In genomic region chr17:34123518-34123917, GRCm38 (mm10) we compare ENCODE assay signal across 7 mouse cellular contexts. TPM values are rescaled to one million over a fixed set of nuclear protein-coding genes. Genes with fewer than 3 reads are reported as not detected.
DNase-seq lines count a peak whose midpoint lies in the region; ATAC-seq and TF ChIP-seq lines count a peak whose summit lies in the region.

No protein-coding gene starts in this region.

- peak overlapping the region; percentile 89 for H3K9ac ChIP-seq in CH12.LX (ENCODE audit: insufficient read depth, low read depth)
- peak overlapping the region; percentile 100 for H3K9ac ChIP-seq in forebrain, embryonic 11.5 days (ENCODE audit: low read length)
- peak overlapping the region; percentile 98 for H3K9ac ChIP-seq in intestine, embryonic 16.5 days (ENCODE audit: low read depth, low read length)
- H3K9ac ChIP-seq in midbrain, embryonic 11.5 days (ENCODE audit: low read length): peak overlapping the region; percentile 99

- WGBS in forebrain, embryonic 11.5 days: 10% methylated on average over 2 of the region's 2 CpGs
- 0% methylated on average over 2 of the region's 2 CpGs for WGBS in intestine, embryonic 16.5 days
- 16% methylated on average over 2 of the region's 2 CpGs for WGBS in midbrain, embryonic 11.5 days

- TF ChIP-seq RAD21 in CH12.LX (IDR thresholded peaks at IDR 0.05; ENCODE audit: low read depth, low read length): no peak

- intact Hi-C loops in left cerebral cortex, postnatal 4 days (cut with DNase I): no loop called here

- TF ChIP-seq EP300 in CH12.LX (IDR thresholded peaks at IDR 0.05; ENCODE audit: low read length): no peak

- no peak overlapping the region for H3K27ac ChIP-seq in CH12.LX (ENCODE audit: insufficient read depth, low read depth)
- H3K27ac ChIP-seq in forebrain, embryonic 11.5 days (ENCODE audit: low read depth, low read length): peak overlapping the region; percentile 100
- peak overlapping the region; percentile 100 for H3K27ac ChIP-seq in intestine, embryonic 16.5 days (ENCODE audit: low read length)
- peak overlapping the region; percentile 100; the same call in 1 of the 2 replicates for H3K27ac ChIP-seq in midbrain, embryonic 11.5 days (ENCODE audit: low read depth, low read length)

- peaks cover 11 to 40% of the 10 kb centered on the region in 2 experiments for H3K4me1 ChIP-seq in CH12.LX (ENCODE audit: control insufficient read depth in 1 of 2, insufficient read depth in 2 of 2)
- peaks cover 6% of the 10 kb centered on the region; the same call in 1 of the 2 replicates for H3K4me1 ChIP-seq in forebrain, embryonic 11.5 days (replicated peaks; ENCODE audit: control insufficient read depth, insufficient read depth, low read length)
- H3K4me1 ChIP-seq in intestine, embryonic 16.5 days (ENCODE audit: control insufficient read depth, insufficient read depth, low read length): peaks cover 24% of the 10 kb centered on the region
- peaks cover 15% of the 10 kb centered on the region for H3K4me1 ChIP-seq in midbrain, embryonic 11.5 days (ENCODE audit: control insufficient read depth, insufficient read depth, low read length)

- dilution Hi-C loops in CH12.LX (cut with MboI; ENCODE audit: extremely low pct_ligation_motif_present, extremely low pct_unique_long_range_greater_than_20kb, low sequenced_read_pairs): no loop called here

- TF ChIP-seq CTCF in CH12.LX (conservative IDR thresholded peaks at IDR 0.05 in 1 of 2, IDR thresholded peaks at IDR 0.05 in 1 of 2; ENCODE audit: low read depth in 2 of 2, low read length in 2 of 2): no peak

- no peaks in the 10 kb centered on the region for H3K27me3 ChIP-seq in CH12.LX (replicated peaks)
- H3K27me3 ChIP-seq in forebrain, embryonic 11.5 days (ENCODE audit: control insufficient read depth, insufficient read depth, low read length): no peaks in the 10 kb centered on the region
- H3K27me3 ChIP-seq in intestine, embryonic 16.5 days (replicated peaks; ENCODE audit: control insufficient read depth, insufficient read depth, low read length): no peaks in the 10 kb centered on the region
- H3K27me3 ChIP-seq in midbrain, embryonic 11.5 days (ENCODE audit: control insufficient read depth, insufficient read depth, low read length): no peaks in the 10 kb centered on the region

- H3K4me2 ChIP-seq in CH12.LX (ENCODE audit: insufficient read depth, low read depth, poor library complexity, severe bottlenecking): peak overlapping the region; percentile 64
- peak overlapping the region; percentile 95 for H3K4me2 ChIP-seq in forebrain, embryonic 11.5 days (ENCODE audit: low read depth, low read length, severe bottlenecking)
- H3K4me2 ChIP-seq in intestine, embryonic 16.5 days (ENCODE audit: low read depth, low read length): peak overlapping the region; percentile 72
- peak overlapping the region; percentile 97 for H3K4me2 ChIP-seq in midbrain, embryonic 11.5 days

- peak; percentile 81 for DNase-seq in 416B (ENCODE audit: low read depth)
- no peak for DNase-seq in CH12.LX (ENCODE audit: extremely low read depth)
- no peak for DNase-seq in forebrain, embryonic 11.5 days (ENCODE audit: low spot score)
- peak; percentile 87 for DNase-seq in midbrain, embryonic 11.5 days (ENCODE audit: low spot score, missing footprints)
- DNase-seq in left cerebral cortex, postnatal 4 days: no peak
- no peak for DNase-seq in ovary, postnatal 14 days (ENCODE audit: low spot score)

- H3K4me3 ChIP-seq in CH12.LX (replicated peaks in 1 of 3; ENCODE audit: low read depth in 2 of 3, low read length in 2 of 3, poor library complexity in 1 of 3): peak overlapping the region; percentile 87 to 100 (median 88)
- H3K4me3 ChIP-seq in forebrain, embryonic 11.5 days (ENCODE audit: low read depth, low read length): peak overlapping the region; percentile 100
- H3K4me3 ChIP-seq in intestine, embryonic 16.5 days (ENCODE audit: low read length): peak overlapping the region; percentile 89
- H3K4me3 ChIP-seq in midbrain, embryonic 11.5 days (ENCODE audit: low read depth, low read length): peak overlapping the region; percentile 99

- H3K36me3 ChIP-seq in CH12.LX (replicated peaks in 1 of 2; ENCODE audit: control insufficient read depth in 1 of 2, insufficient read depth in 1 of 2, low read length in 1 of 2): peaks cover 5 to 19% of the 10 kb centered on the region in 2 experiments
- H3K36me3 ChIP-seq in forebrain, embryonic 11.5 days (ENCODE audit: control insufficient read depth, insufficient read depth, low read length): no peaks in the 10 kb centered on the region; the same call in 1 of the 2 replicates
- H3K36me3 ChIP-seq in intestine, embryonic 16.5 days (ENCODE audit: control insufficient read depth, insufficient read depth, low read length): peaks cover 8% of the 10 kb centered on the region; the same call in 1 of the 2 replicates
- H3K36me3 ChIP-seq in midbrain, embryonic 11.5 days (ENCODE audit: control insufficient read depth, insufficient read depth, low read length): peaks cover 4% of the 10 kb centered on the region; the same call in 1 of the 2 replicates

- H3K9me3 ChIP-seq in CH12.LX (replicated peaks; ENCODE audit: low read length): no peaks in the 10 kb centered on the region
- H3K9me3 ChIP-seq in forebrain, embryonic 11.5 days (ENCODE audit: control insufficient read depth, low read length): no peaks in the 10 kb centered on the region
- no peaks in the 10 kb centered on the region for H3K9me3 ChIP-seq in intestine, embryonic 16.5 days (ENCODE audit: control insufficient read depth, low read length)
- no peaks in the 10 kb centered on the region for H3K9me3 ChIP-seq in midbrain, embryonic 11.5 days (ENCODE audit: control insufficient read depth, low read length)

- no peak for TF ChIP-seq POLR2A in CH12.LX (IDR thresholded peaks at IDR 0.05; ENCODE audit: low read depth, low read length)

- peaks cover 17% of the 10 kb centered on the region for H3K79me2 ChIP-seq in CH12.LX (replicated peaks; ENCODE audit: control insufficient read depth, extremely low read depth, insufficient read depth, poor library complexity, severe bottlenecking)

- no peak for ATAC-seq in forebrain, embryonic 11.5 days (replicated peaks; ENCODE audit: low FRiP score)
- no peak for ATAC-seq in intestine, embryonic 16.5 days
- no peak for ATAC-seq in midbrain, embryonic 11.5 days (ENCODE audit: low FRiP score)

- in situ Hi-C loops in CH12.LX (cut with MboI; ENCODE audit: low pct_ligation_motif_present, low pct_unique_long_range_greater_than_20kb, low sequenced_read_pairs): no loop called here

TF ChIP-seq in CH12.LX, 34 proteins besides CTCF, POLR2A, EP300 and RAD21:
- TF ChIP-seq ELF1 (IDR thresholded peaks at IDR 0.05; ENCODE audit: low read depth, low read length): 0 out of 2 replicates have a peak, but pooled peaks have one; percentile 7
- TF ChIP-seq BHLHE40 (IDR thresholded peaks at IDR 0.05; ENCODE audit: low read depth, low read length): no peak
- no peak for TF ChIP-seq SMC3 (IDR thresholded peaks at IDR 0.05; ENCODE audit: low read depth, low read length)

RNA-seq across cellular contexts. Expression of gene Brd2, which starts 1.1 kb away (rescaled TPM):
- 101 and 125 TPM in 2 replicates for total RNA-seq in CH12.LX (2012; rRNA removed)
- 137 and 141 TPM in 2 replicates for total RNA-seq in CH12.LX (2014; rRNA removed)
- 247 and 252 TPM in 2 replicates for polyA plus RNA-seq in CH12.LX (2012; ENCODE audit: insufficient read length, low read depth)
- polyA plus RNA-seq in forebrain, embryonic 11.5 days (2014; fragmentation: Nextera tagmentation; extraction: Ambion mirVana): 152 and 163 TPM in 2 replicates
- polyA plus RNA-seq in intestine, embryonic 16.5 days (2015; fragmentation: Nextera tagmentation; extraction: Ambion mirVana): 72.3 and 73.0 TPM in 2 replicates
- polyA plus RNA-seq in midbrain, embryonic 11.5 days (2014; fragmentation: Nextera tagmentation; extraction: Ambion mirVana): 98.7 and 99.2 TPM in 2 replicates
- total RNA-seq in left cerebral cortex, postnatal 4 days (2021): 100 to 1,000 TPM; 247 to 267 TPM

RNA-seq across cellular contexts. Expression of gene H2-DMa, which starts 4.2 kb away (rescaled TPM):
- total RNA-seq in CH12.LX (2012; rRNA removed) (67.7 and 77.4 TPM in 2 replicates), CH12.LX (2014; rRNA removed) (114 and 119 TPM in 2 replicates)
- 82.5 and 112 TPM in 2 replicates for polyA plus RNA-seq in CH12.LX (2012; ENCODE audit: insufficient read length, low read depth)
- polyA plus RNA-seq in forebrain, embryonic 11.5 days (2014; fragmentation: Nextera tagmentation; extraction: Ambion mirVana): 7.2 and 8.2 TPM in 2 replicates
- polyA plus RNA-seq in intestine, embryonic 16.5 days (2015; fragmentation: Nextera tagmentation; extraction: Ambion mirVana): 13.4 and 15.3 TPM in 2 replicates
- 8.0 and 9.5 TPM in 2 replicates for polyA plus RNA-seq in midbrain, embryonic 11.5 days (2014; fragmentation: Nextera tagmentation; extraction: Ambion mirVana)
- 10 to 100 TPM; 19.5 to 20.5 TPM for total RNA-seq in left cerebral cortex, postnatal 4 days (2021)

RNA-seq across cellular contexts. Expression of gene H2-DMb2, which starts 19.6 kb away (rescaled TPM):
- total RNA-seq in CH12.LX (2012; rRNA removed): 107 and 135 TPM in 2 replicates
- total RNA-seq in CH12.LX (2014; rRNA removed): 173 and 199 TPM in 2 replicates
- 161 and 175 TPM in 2 replicates for polyA plus RNA-seq in CH12.LX (2012; ENCODE audit: insufficient read length, low read depth)
- 0.15 TPM in 1 of 2 replicates, not detected in the other for polyA plus RNA-seq in forebrain, embryonic 11.5 days (2014; fragmentation: Nextera tagmentation; extraction: Ambion mirVana)
- polyA plus RNA-seq in intestine, embryonic 16.5 days (2015; fragmentation: Nextera tagmentation; extraction: Ambion mirVana): 0.87 and 0.99 TPM in 2 replicates
- not detected in 2 replicates for polyA plus RNA-seq in midbrain, embryonic 11.5 days (2014; fragmentation: Nextera tagmentation; extraction: Ambion mirVana)
- under 1 TPM; 0.34 to 0.40 TPM for total RNA-seq in left cerebral cortex, postnatal 4 days (2021)

RNA-seq across cellular contexts. Expression of gene H2-DMb1, which starts 29.4 kb away (rescaled TPM):
- total RNA-seq in CH12.LX (2012; rRNA removed) (60.7 and 67.0 TPM in 2 replicates), CH12.LX (2014; rRNA removed) (77.4 and 102 TPM in 2 replicates)
- polyA plus RNA-seq in CH12.LX (2012; ENCODE audit: insufficient read length, low read depth): 147 and 149 TPM in 2 replicates
- polyA plus RNA-seq in forebrain, embryonic 11.5 days (2014; fragmentation: Nextera tagmentation; extraction: Ambion mirVana): 0.15 and 0.87 TPM in 2 replicates
- polyA plus RNA-seq in intestine, embryonic 16.5 days (2015; fragmentation: Nextera tagmentation; extraction: Ambion mirVana): 3.0 and 3.6 TPM in 2 replicates
- 0.25 and 0.38 TPM in 2 replicates for polyA plus RNA-seq in midbrain, embryonic 11.5 days (2014; fragmentation: Nextera tagmentation; extraction: Ambion mirVana)
- under 1 TPM; 0.46 to 0.97 TPM for total RNA-seq in left cerebral cortex, postnatal 4 days (2021)

RNA-seq across cellular contexts. Expression of gene H2-Oa, which starts 31.4 kb away (rescaled TPM):
- 16.1 and 21.5 TPM in 2 replicates for total RNA-seq in CH12.LX (2012; rRNA removed)
- 32.8 and 42.7 TPM in 2 replicates for total RNA-seq in CH12.LX (2014; rRNA removed)
- polyA plus RNA-seq in CH12.LX (2012; ENCODE audit: insufficient read length, low read depth): 30.5 and 40.4 TPM in 2 replicates
- polyA plus RNA-seq in forebrain, embryonic 11.5 days (2014; fragmentation: Nextera tagmentation; extraction: Ambion mirVana): 0.17 and 0.25 TPM in 2 replicates
- 0.62 and 0.95 TPM in 2 replicates for polyA plus RNA-seq in intestine, embryonic 16.5 days (2015; fragmentation: Nextera tagmentation; extraction: Ambion mirVana)
- 0.19 and 0.33 TPM in 2 replicates for polyA plus RNA-seq in midbrain, embryonic 11.5 days (2014; fragmentation: Nextera tagmentation; extraction: Ambion mirVana)
- total RNA-seq in left cerebral cortex, postnatal 4 days (2021): not detected

Comparison
In these comparisons a context has a peak if more than half of its experiments do, and no peak if none do; other contexts are left out.
1. DNase-seq: peak in 416B (single experiment) and midbrain, embryonic 11.5 days (single experiment); none in CH12.LX (single experiment), forebrain, embryonic 11.5 days (single experiment), left cerebral cortex, postnatal 4 days (single experiment) and ovary, postnatal 14 days (single experiment).
2. RNA of gene H2-DMb2, which starts 19.6 kb away (polyA plus RNA-seq): 161 to 175 TPM in CH12.LX; 0.87 to 0.99 TPM in intestine, embryonic 16.5 days, 0.15 TPM in forebrain, embryonic 11.5 days and not detected in midbrain, embryonic 11.5 days; every median in the first group is over 10 times any median in the second.
3. Peak in every context shown above with its lines, with median percentiles within 50 percentile points of each other: H3K4me2 ChIP-seq, H3K4me3 ChIP-seq and H3K9ac ChIP-seq.